Mouse (Mus musculus) megakaryocyte, embryonic 14.5 days (primary cell): ENCODE results near the gene Glp2r. TPM values are rescaled to one million over a fixed set of nuclear protein-coding genes. Genes with fewer than 3 reads are reported as not detected.
A peak's percentile ranks its signal among the peaks of the same experiment; 100 is the strongest.

ENCODE experiments used
- H3K27me3 ChIP-seq: replicated peaks from 2 replicates; pipeline ENCODE3; 2012; ENCODE audit warnings: inconsistent platforms
- H3K36me3 ChIP-seq: replicated peaks from 2 replicates; pipeline ENCODE3; 2012; ENCODE audit warnings: low read length, inconsistent platforms, mixed read lengths
- H3K4me1 ChIP-seq: 2 replicates; pipeline ENCODE4 v1.6.1; 2012; ENCODE audit warnings: inconsistent platforms
- H3K4me3 ChIP-seq: replicated peaks from 2 replicates; pipeline ENCODE3; 2012; ENCODE audit warnings: moderate library complexity, mild to moderate bottlenecking, inconsistent platforms
- H3K9me3 ChIP-seq: 2 replicates; pipeline ENCODE4 v1.6.1; 2012; ENCODE audit warnings: inconsistent platforms
- FLI1 ChIP-seq: IDR thresholded peaks from 2 replicates; pipeline ENCODE4 v1.6.1; 2012; ENCODE audit warnings: low read length, inconsistent platforms, mixed read lengths
- GATA1 ChIP-seq: IDR thresholded peaks from 3 replicates; pipeline ENCODE4 v1.6.1; 2012; ENCODE audit warnings: mixed read lengths, low read length, inconsistent platforms, borderline replicate concordance
- polyA plus RNA-seq: library from polyadenylated mRNA; stranded (reverse); fragments of >175 nt; gene quantifications from 2 replicates; pipeline ENCODE4 v1.2.3, GENCODE M21; 2012; ENCODE audit warnings: low replicate concordance; ENCODE audit not compliant: insufficient read depth

The Glp2r gene
- polyA plus RNA-seq, 1 experiment = not detected

DNA sequence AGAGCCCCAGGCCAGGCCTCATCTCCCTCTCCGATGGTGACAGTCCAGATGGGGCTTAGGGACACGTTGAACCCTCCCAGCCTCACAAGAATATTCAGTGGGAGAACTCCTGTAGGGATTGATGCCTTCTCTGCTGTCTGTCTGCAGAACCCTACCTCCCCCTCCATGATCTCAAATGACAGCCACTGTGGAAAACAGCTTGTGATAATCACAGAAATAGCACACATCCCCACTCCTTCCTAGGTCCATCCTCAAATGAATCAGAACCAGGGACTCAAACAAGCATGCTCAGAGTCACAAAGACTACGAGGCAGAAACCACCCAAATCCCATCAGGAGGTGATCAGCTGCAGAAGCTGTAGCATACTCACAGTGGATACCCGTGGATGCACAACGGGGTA is 104.8 kb downstream of the Glp2r start:
- Histone ChIP-seq H3K4me3 (no peak overlapping the region), H3K36me3 (no peaks in the 10 kb centered on the region), H3K27me3 (peaks cover 74% of the 10 kb centered on the region), H3K9me3 (no peaks in the 10 kb centered on the region), H3K4me1 (no peaks in the 10 kb centered on the region)
- TF ChIP-seq FLI1 (no peak), GATA1 (no peak)

- Histone ChIP-seq H3K27me3 (peaks cover 71% of the 10 kb centered on the region), H3K4me1 (no peaks in the 10 kb centered on the region), H3K4me3 (no peak overlapping the region), H3K36me3 (no peaks in the 10 kb centered on the region), H3K9me3 (no peaks in the 10 kb centered on the region)
- TF ChIP-seq GATA1 (no peak), FLI1 (no peak)
Observed at GRCm38 (mm10) chr11:67664918-67665317, 106.0 kb downstream of the Glp2r start.

- H3K9me3 ChIP-seq = no peaks in the 10 kb centered on the region
- peaks cover 72% of the 10 kb centered on the region for H3K27me3 ChIP-seq
- TF ChIP-seq GATA1 = no peak
- no peak for TF ChIP-seq FLI1
Observed at GRCm38 (mm10) chr11:67664261-67664660, 106.7 kb downstream of the Glp2r start.

GRCm38 (mm10) chr11:67663437-67663836 is 107.5 kb downstream of the Glp2r start:
- Histone ChIP-seq H3K27me3 (peaks cover 76% of the 10 kb centered on the region), H3K9me3 (no peaks in the 10 kb centered on the region), H3K4me3 (peak overlapping the region; percentile 59), H3K36me3 (no peaks in the 10 kb centered on the region), H3K4me1 (no peaks in the 10 kb centered on the region)
- no peak for TF ChIP-seq FLI1
- TF ChIP-seq GATA1 = no peak

More at GRCm38 (mm10) chr11:67664261-67664660, 106.7 kb downstream of the Glp2r start:
- no peaks in the 10 kb centered on the region for H3K36me3 ChIP-seq
- no peaks in the 10 kb centered on the region for H3K4me1 ChIP-seq
- peak overlapping the region; percentile 34 for H3K4me3 ChIP-seq

- H3K4me1 ChIP-seq = peaks cover 11% of the 10 kb centered on the region; the same call in 1 of the 2 replicates
- H3K4me3 ChIP-seq = no peak overlapping the region
- no peak for TF ChIP-seq GATA1
- TF ChIP-seq FLI1 = no peak
- no peaks in the 10 kb centered on the region for H3K9me3 ChIP-seq
- no peaks in the 10 kb centered on the region for H3K36me3 ChIP-seq
- H3K27me3 ChIP-seq = peaks cover 80% of the 10 kb centered on the region
Observed at GRCm38 (mm10) chr11:67661465-67661864, 109.5 kb downstream of the Glp2r start.

DNA sequence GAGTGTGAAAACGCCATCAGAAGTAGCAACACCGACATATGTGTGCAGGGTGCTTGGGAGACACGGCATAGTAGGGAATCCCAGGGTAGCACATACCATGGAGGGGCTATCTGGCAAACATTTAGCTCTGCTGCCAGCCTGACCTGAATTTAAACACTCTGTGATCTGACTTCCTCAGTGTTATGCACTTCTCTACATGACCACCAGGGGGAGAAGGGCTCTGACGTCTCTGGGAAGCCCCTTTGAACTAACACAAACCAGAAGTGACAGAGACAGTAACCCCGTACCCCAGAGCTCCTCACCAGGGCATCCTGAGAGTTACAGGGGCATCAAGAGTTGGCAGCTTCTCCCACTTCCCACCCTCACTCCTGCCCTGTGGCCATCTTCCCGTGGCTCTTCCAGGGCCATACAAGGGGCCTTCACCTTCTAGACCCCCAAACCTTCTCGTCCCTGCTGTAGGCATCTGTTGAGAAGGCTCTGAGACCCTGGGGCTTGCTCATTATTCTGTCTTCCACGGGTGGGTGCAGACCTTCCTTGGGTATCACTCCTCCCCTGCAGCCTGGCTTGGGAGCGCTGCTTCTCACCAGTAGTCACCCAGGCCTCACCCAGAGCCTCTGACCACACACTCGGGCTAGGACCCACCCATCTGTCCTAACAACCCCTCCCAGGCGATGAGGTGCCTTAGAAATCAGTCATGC is 113.1 kb downstream of the Glp2r start:
- Histone ChIP-seq H3K27me3 (peaks cover 83% of the 10 kb centered on the region), H3K4me3 (no peak overlapping the region), H3K4me1 (peaks cover 12% of the 10 kb centered on the region; the same call in 1 of the 2 replicates), H3K36me3 (no peaks in the 10 kb centered on the region), H3K9me3 (no peaks in the 10 kb centered on the region)
- TF ChIP-seq GATA1 = no peak
- TF ChIP-seq FLI1 = no peak

GRCm38 (mm10) chr11:67656811-67657210 is 114.1 kb downstream of the Glp2r start:
- Histone ChIP-seq H3K9me3 (no peaks in the 10 kb centered on the region), H3K4me3 (no peak overlapping the region), H3K36me3 (no peaks in the 10 kb centered on the region), H3K4me1 (peaks cover 12% of the 10 kb centered on the region; the same call in 1 of the 2 replicates), H3K27me3 (peaks cover 84% of the 10 kb centered on the region)
- TF ChIP-seq FLI1 (no peak), GATA1 (no peak)

- TF ChIP-seq FLI1 = no peak
- TF ChIP-seq GATA1 = no peak
Observed at GRCm38 (mm10) chr11:67656366-67656765, 114.6 kb downstream of the Glp2r start.

GRCm38 (mm10) chr11:67655236-67655959 is 115.6 kb downstream of the Glp2r start:
- Histone ChIP-seq H3K9me3 (no peaks in the 10 kb centered on the region), H3K4me1 (peaks cover 12% of the 10 kb centered on the region; the same call in 1 of the 2 replicates), H3K36me3 (no peaks in the 10 kb centered on the region), H3K4me3 (no peak overlapping the region), H3K27me3 (peaks cover 85% of the 10 kb centered on the region)
- TF ChIP-seq FLI1 (no peak), GATA1 (no peak)

More at GRCm38 (mm10) chr11:67656366-67656765, 114.6 kb downstream of the Glp2r start:
- Histone ChIP-seq H3K27me3 (peaks cover 84% of the 10 kb centered on the region), H3K4me1 (peaks cover 12% of the 10 kb centered on the region; the same call in 1 of the 2 replicates), H3K4me3 (no peak overlapping the region), H3K36me3 (no peaks in the 10 kb centered on the region), H3K9me3 (no peaks in the 10 kb centered on the region)

DNA sequence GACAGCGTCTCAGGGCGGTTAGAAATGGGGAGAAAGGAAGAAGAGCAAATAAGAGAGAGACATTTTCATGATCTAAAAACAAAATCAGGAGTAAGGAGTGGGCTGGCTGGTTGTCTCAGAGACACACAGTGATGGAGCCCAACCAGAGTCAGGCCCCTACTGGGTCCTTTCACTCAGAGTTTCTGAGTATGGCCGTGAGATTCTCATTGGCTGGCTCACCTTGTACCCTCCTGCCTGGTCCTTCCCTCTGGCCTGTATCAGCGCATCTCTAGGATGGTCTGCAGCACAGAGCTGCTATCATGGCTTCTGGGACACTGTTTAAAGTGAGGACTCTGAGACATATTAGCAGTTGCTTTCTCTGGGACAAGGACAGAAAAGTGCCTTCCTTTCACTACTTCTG is 116.4 kb downstream of the Glp2r start:
- H3K4me1 ChIP-seq = peaks cover 12% of the 10 kb centered on the region; the same call in 1 of the 2 replicates
- no peak overlapping the region for H3K4me3 ChIP-seq
- H3K27me3 ChIP-seq = peaks cover 79% of the 10 kb centered on the region
- no peaks in the 10 kb centered on the region for H3K36me3 ChIP-seq
- H3K9me3 ChIP-seq = no peaks in the 10 kb centered on the region
- TF ChIP-seq FLI1 (no peak), GATA1 (no peak)
